Mouse (Mus musculus): ENCODE results near the gene Rbm8a.

DNA sequence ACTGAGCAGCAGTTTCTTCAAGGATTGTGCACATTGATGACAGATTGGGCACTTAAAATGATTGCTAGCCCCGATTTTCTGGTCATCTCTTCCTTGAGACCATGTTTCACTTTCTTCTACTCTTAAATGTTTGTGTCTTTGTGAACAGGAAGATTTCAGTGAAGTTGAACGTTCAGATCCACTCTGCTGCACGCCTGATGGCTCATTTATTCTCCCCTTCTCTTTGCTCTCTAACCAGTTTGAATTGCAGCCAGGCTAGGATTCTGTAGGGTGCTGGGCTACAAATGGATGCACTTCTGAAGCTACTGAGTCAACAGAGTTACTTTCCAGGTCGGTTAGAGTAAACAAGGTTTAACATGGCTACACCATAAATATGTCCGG is 27.0 kb upstream of the Rbm8a start:
- TF ChIP-seq CTCF (IDR thresholded peaks at IDR 0.05) = no peak
- TF ChIP-seq EP300 (IDR thresholded peaks at IDR 0.05) = no peak

Measured in lung, postnatal 0 days (tissue).